Mouse (Mus musculus) limb, embryonic 10.5 days (tissue): ENCODE results near the gene Cul3. TPM values are rescaled to one million over a fixed set of nuclear protein-coding genes. Genes with fewer than 3 reads are reported as not detected.

Experiments used
- polyA plus RNA-seq: library from polyadenylated mRNA; unstranded; fragments of >200 nt; fragmentation: Nextera tagmentation; extraction: Ambion mirVana; gene quantifications from 2 replicates; pipeline ENCODE4 v1.2.1, GENCODE M21; 2016

The Cul3 gene
- polyA plus RNA-seq, 1 experiment from 2014 or later, result 33.7 TPM

Other genes starting within 250 kb of the Cul3 start
- gene Fam124b, start 122.0 kb downstream of the Cul3 start, polyA plus RNA-seq, result 0.78 and 1.1 TPM in 2 replicates
- not detected in 2 replicates for gene Gm45261, start 121.0 kb upstream of the Cul3 start, polyA plus RNA-seq